Mouse (Mus musculus): ENCODE measurements around the gene Rbm28. TPM values are rescaled to one million over a fixed set of nuclear protein-coding genes. Genes with fewer than 3 reads are reported as not detected.
A peak's percentile ranks its signal among the peaks of the same experiment; 100 is the strongest.

Gene Rbm28
- 8.5 and 9.4 TPM in 2 replicates for polyA plus RNA-seq (2015; fragmentation: Nextera tagmentation; extraction: Ambion mirVana)

DNA sequence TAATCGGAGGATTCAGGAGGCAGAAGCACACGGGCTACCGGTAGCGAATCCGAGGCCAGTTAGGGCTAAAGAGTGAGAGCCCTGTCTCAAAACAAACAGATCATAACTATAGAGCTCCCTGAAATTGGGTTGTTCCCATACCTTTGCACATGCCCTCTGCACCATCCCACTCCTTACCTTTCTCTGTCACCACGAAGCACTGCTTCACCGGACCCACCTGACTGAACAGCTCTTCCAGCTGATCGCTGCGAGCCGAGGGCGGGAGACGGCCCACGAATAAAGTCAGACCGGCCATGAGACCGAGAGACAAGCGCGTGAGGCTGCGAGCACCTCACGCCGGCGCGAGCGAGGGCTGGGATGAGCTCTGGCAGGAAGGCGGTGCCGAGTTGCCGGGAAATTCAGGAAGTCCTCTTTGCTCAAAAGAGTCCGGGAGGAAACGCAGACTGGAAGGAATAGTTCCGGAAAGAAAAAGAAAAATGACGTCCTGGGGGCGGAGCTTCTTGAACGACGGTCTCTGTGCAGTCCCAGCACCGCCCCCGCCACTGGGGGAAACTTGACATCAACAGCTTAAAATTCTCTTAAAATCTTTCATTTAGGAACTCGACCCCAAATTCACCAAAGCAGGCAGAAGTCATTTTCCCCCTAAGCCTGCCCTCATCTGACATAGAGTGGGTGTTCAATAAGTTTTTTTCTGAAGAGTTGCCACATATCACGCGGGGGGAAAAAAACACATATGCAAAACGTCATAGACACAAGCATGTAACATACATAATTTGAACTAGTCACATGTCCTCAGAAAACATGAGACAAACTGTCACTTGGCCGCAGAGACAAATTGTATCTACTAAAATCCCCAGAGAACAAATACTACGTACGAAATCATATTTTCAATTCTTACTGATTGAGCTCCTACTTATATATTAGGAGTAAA lies at the start of gene Rbm28:
Rbm28 (minus strand) TSS at position 693 of the 931 bp plus-strand sequence.
- Histone ChIP-seq H3K27me3 (peaks cover 43% of the 10 kb centered on the region), H3K9ac (peak within 1 kb of the TSS; percentile 73), H3K9me3 (replicated peaks) (no peaks in the 10 kb centered on the region), H3K27ac (replicated peaks) (peak within 1 kb of the TSS; percentile 53; the same call in 1 of the 2 replicates), H3K4me2 (peak within 1 kb of the TSS; percentile 79), H3K4me1 (replicated peaks) (peaks cover 21% of the 10 kb centered on the region), H3K36me3 (replicated peaks) (0 out of 2 replicates have a peak, but pooled peaks cover 8% of the 10 kb centered on the region), H3K4me3 (replicated peaks) (peak within 1 kb of the TSS; percentile 81)
- 7% methylated on average over 42 of the region's 42 CpGs for WGBS (ENCODE audit: insufficient replicate concordance)
- peak; percentile 80 for ATAC-seq (ENCODE audit: insufficient read depth)

DNA sequence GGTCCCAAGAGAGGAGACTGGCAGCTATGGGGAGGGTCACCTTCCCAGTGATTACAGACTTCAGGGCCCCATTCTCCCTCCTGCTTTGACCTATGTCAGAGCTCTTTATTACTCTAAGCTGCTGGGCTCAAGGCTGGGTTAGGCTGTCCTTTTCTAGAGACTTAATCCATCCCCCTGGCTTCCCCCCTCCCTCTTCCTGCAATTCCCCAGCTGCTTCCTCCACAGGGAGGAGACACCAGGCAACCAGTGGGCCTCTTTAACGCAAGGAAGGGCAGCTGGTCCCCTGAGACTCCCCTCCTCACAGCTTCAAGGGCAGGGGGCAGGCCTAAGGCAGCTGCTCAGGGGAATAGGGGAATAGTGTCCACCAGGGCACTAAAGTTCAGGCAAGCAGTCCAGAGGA lies 49.4 kb upstream of the Rbm28 start:
- 13% methylated on average over 1 of the region's 1 CpGs for WGBS (ENCODE audit: insufficient replicate concordance)
- no peak overlapping the region for H3K9ac ChIP-seq
- H3K4me1 ChIP-seq (replicated peaks) = peaks cover 38% of the 10 kb centered on the region
- H3K4me2 ChIP-seq = 0 out of 2 replicates have a peak overlapping the region, but pooled peaks have one; percentile 88
- ATAC-seq (ENCODE audit: insufficient read depth) = no peak
- no peak overlapping the region for H3K27ac ChIP-seq (replicated peaks)
- H3K4me3 ChIP-seq (replicated peaks) = no peak overlapping the region
- no peaks in the 10 kb centered on the region for H3K36me3 ChIP-seq (replicated peaks)
- peaks cover 59% of the 10 kb centered on the region for H3K27me3 ChIP-seq
- no peaks in the 10 kb centered on the region for H3K9me3 ChIP-seq (replicated peaks)

GRCm38 (mm10) chr6:29213436-29213835 lies 48.6 kb upstream of the Rbm28 start:
- peaks cover 38% of the 10 kb centered on the region for H3K4me1 ChIP-seq (replicated peaks)
- H3K27me3 ChIP-seq = peaks cover 59% of the 10 kb centered on the region
- no peak overlapping the region for H3K4me3 ChIP-seq (replicated peaks)
- H3K27ac ChIP-seq (replicated peaks) = no peak overlapping the region
- H3K36me3 ChIP-seq (replicated peaks) = no peaks in the 10 kb centered on the region
- 53% methylated on average over 5 of the region's 5 CpGs for WGBS (ENCODE audit: insufficient replicate concordance)
- H3K9ac ChIP-seq = no peak overlapping the region
- no peak for ATAC-seq (ENCODE audit: insufficient read depth)
- H3K4me2 ChIP-seq = no peak overlapping the region
- H3K9me3 ChIP-seq (replicated peaks) = no peaks in the 10 kb centered on the region

GRCm38 (mm10) chr6:29211806-29212492 lies 47.1 kb upstream of the Rbm28 start:
- H3K9ac ChIP-seq = peak overlapping the region; percentile 46; the same call in 1 of the 2 replicates
- peaks cover 38% of the 10 kb centered on the region for H3K4me1 ChIP-seq (replicated peaks)
- H3K27me3 ChIP-seq = peaks cover 59% of the 10 kb centered on the region
- no peaks in the 10 kb centered on the region for H3K9me3 ChIP-seq (replicated peaks)
- H3K36me3 ChIP-seq (replicated peaks) = no peaks in the 10 kb centered on the region
- H3K27ac ChIP-seq (replicated peaks) = no peak overlapping the region
- peak overlapping the region; percentile 60 for H3K4me3 ChIP-seq (replicated peaks)
- ATAC-seq (ENCODE audit: insufficient read depth) = peak; percentile 59
- peak overlapping the region; percentile 86 for H3K4me2 ChIP-seq
- under 1% methylated on average over 63 of the region's 66 CpGs for WGBS (ENCODE audit: insufficient replicate concordance)

- ATAC-seq (ENCODE audit: insufficient read depth) = no peak
- Histone ChIP-seq H3K27ac (replicated peaks) (no peak overlapping the region), H3K36me3 (replicated peaks) (no peaks in the 10 kb centered on the region), H3K27me3 (peaks cover 52% of the 10 kb centered on the region), H3K4me2 (peak overlapping the region; percentile 86), H3K4me1 (replicated peaks) (peaks cover 34% of the 10 kb centered on the region), H3K9me3 (replicated peaks) (no peaks in the 10 kb centered on the region), H3K9ac (no peak overlapping the region), H3K4me3 (replicated peaks) (peak overlapping the region; percentile 60)
- WGBS (ENCODE audit: insufficient replicate concordance) = 14% methylated on average over 7 of the region's 7 CpGs
Measured at GRCm38 (mm10) chr6:29211146-29211545, 46.3 kb upstream of the Rbm28 start.

DNA sequence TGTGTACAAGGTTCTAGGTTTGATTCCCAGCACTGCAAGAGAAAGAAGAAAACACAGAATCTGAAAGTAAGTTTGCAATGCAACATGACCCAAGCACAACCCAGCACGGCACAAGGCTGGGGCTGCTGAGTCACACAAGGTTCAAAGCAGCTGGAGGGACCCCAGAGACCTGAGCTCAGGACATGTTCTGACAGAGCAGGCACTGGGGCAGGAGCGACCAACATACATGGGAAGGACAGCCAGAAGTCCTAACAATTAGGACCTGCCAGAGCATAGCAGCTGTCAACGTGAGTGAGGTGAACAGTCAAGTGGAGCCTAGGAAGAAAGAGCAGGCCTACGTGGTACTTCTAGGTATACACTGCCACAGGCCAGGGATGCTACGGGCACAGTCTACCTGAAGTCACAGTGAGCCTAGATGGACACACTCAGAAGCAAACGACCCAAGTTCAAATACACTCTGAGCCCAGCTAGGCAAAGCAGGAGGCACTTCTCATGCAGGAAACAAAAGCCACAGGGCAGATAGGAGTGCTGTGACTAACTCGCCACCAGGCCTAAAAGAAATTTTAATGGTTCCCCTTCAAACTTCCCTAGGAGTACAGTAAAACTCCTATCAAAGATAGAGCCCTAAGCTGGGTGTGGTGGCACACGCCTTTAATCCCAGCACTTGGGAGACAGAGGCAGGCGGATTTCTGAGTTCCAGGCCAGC lies 45.6 kb upstream of the Rbm28 start:
- Histone ChIP-seq H3K4me2 (no peak overlapping the region), H3K9me3 (replicated peaks) (no peaks in the 10 kb centered on the region), H3K9ac (no peak overlapping the region), H3K36me3 (replicated peaks) (no peaks in the 10 kb centered on the region), H3K4me3 (replicated peaks) (no peak overlapping the region), H3K4me1 (replicated peaks) (peaks cover 27% of the 10 kb centered on the region), H3K27me3 (peaks cover 45% of the 10 kb centered on the region), H3K27ac (replicated peaks) (no peak overlapping the region)
- ATAC-seq (ENCODE audit: insufficient read depth) = no peak
- WGBS (ENCODE audit: insufficient replicate concordance) = 57% methylated on average over 9 of the region's 9 CpGs

- no peak overlapping the region for H3K27ac ChIP-seq (replicated peaks)
- H3K4me3 ChIP-seq (replicated peaks) = no peak overlapping the region
- H3K4me1 ChIP-seq (replicated peaks) = peaks cover 15% of the 10 kb centered on the region
- H3K9ac ChIP-seq = no peak overlapping the region
- 54% methylated on average over 5 of the region's 5 CpGs for WGBS (ENCODE audit: insufficient replicate concordance)
- peaks cover 23% of the 10 kb centered on the region for H3K27me3 ChIP-seq
- H3K4me2 ChIP-seq = no peak overlapping the region
- ATAC-seq (ENCODE audit: insufficient read depth) = no peak
- no peaks in the 10 kb centered on the region; the same call in 1 of the 2 replicates for H3K36me3 ChIP-seq (replicated peaks)
- no peaks in the 10 kb centered on the region for H3K9me3 ChIP-seq (replicated peaks)
Measured at GRCm38 (mm10) chr6:29208178-29208577, 43.4 kb upstream of the Rbm28 start.

DNA sequence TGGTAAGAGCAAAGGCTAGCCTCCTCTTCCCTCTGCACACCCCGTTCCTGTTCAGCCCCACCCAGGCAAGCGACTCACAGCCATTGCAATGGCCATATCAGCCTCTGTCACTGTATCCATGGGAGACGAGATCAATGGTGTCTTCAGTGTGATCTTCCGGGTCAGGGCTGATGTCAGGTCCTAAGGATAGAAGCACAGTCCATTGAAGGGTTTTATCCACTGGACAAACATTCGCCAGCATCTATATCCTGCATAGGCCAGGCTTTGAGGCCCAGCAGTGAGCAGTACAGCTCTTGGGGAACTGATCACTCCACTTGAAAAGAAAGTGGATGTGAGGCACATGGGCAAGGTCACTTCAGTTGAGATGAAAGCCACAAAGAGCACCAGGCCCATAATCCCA lies 42.2 kb upstream of the Rbm28 start:
- 65% methylated on average over 5 of the region's 5 CpGs for whole genome bisulfite sequencing (ENCODE audit: insufficient replicate concordance)

GRCm38 (mm10) chr6:29206006-29206405 lies 41.2 kb upstream of the Rbm28 start:
- no peak overlapping the region for H3K9ac ChIP-seq
- H3K27ac ChIP-seq (replicated peaks) = no peak overlapping the region
- H3K9me3 ChIP-seq (replicated peaks) = no peaks in the 10 kb centered on the region
- ATAC-seq (ENCODE audit: insufficient read depth) = no peak
- WGBS (ENCODE audit: insufficient replicate concordance) = 77% methylated on average over 10 of the region's 10 CpGs
- no peaks in the 10 kb centered on the region for H3K4me1 ChIP-seq (replicated peaks)
- peaks cover under 1% of the 10 kb centered on the region; the same call in 1 of the 2 replicates for H3K27me3 ChIP-seq
- no peak overlapping the region for H3K4me3 ChIP-seq (replicated peaks)
- no peak overlapping the region for H3K4me2 ChIP-seq
- H3K36me3 ChIP-seq (replicated peaks) = no peaks in the 10 kb centered on the region; the same call in 1 of the 2 replicates

More for the DNA sequence above, 42.2 kb upstream of the Rbm28 start:
- Histone ChIP-seq H3K4me2 (no peak overlapping the region), H3K4me1 (replicated peaks) (peaks cover 9% of the 10 kb centered on the region), H3K27ac (replicated peaks) (no peak overlapping the region), H3K9me3 (replicated peaks) (no peaks in the 10 kb centered on the region), H3K9ac (no peak overlapping the region), H3K36me3 (replicated peaks) (no peaks in the 10 kb centered on the region; the same call in 1 of the 2 replicates), H3K4me3 (replicated peaks) (no peak overlapping the region), H3K27me3 (peaks cover 11% of the 10 kb centered on the region)
- ATAC-seq (ENCODE audit: insufficient read depth) = no peak

DNA sequence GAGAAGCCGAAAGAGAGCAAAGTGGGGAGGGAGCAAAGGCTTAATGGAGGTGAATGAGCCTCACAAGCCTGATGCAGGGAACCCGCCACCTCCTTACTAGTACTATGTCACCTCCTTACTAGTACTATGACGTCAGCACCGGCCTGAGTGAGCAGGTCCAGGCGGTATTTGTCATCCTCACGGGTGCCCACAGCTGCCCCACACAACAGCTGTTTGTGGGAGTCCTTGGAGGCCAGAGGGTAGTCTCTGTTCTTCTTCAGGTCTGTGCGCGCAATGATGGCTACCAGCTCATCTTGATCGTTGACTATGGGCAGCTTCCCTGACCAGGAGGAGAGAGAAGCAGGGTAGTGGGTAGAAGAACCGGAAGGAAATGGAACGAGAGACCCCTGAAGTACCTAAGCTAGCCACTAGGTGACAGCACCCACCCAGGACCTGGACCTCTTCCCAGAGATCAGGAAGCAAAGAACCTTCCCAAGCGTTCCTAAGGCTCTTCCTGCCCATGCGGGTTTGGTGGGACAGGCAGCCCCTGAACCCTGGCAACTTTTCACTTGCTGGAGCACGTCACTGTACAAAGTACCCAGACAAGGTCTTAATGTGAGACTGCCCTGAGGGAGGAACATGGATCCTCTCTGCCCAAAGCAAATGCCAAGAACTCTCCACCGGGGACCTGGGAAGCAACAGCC lies 40.3 kb upstream of the Rbm28 start:
- H3K27ac ChIP-seq (replicated peaks) = no peak overlapping the region
- 0 out of 2 replicates have a peak, but pooled peaks cover 3% of the 10 kb centered on the region for H3K27me3 ChIP-seq
- H3K4me2 ChIP-seq = no peak overlapping the region
- no peak overlapping the region for H3K4me3 ChIP-seq (replicated peaks)
- no peak for ATAC-seq (ENCODE audit: insufficient read depth)
- H3K9me3 ChIP-seq (replicated peaks) = no peaks in the 10 kb centered on the region
- H3K9ac ChIP-seq = no peak overlapping the region
- WGBS (ENCODE audit: insufficient replicate concordance) = 46% methylated on average over 15 of the region's 15 CpGs
- no peaks in the 10 kb centered on the region for H3K4me1 ChIP-seq (replicated peaks)
- H3K36me3 ChIP-seq (replicated peaks) = no peaks in the 10 kb centered on the region; the same call in 1 of the 2 replicates

Measured in liver, embryonic 15.5 days (tissue).